Mouse (Mus musculus): ENCODE results near the gene Stpg1. TPM values are rescaled to one million over a fixed set of nuclear protein-coding genes. Genes with fewer than 3 reads are reported as not detected.

Gene Stpg1
- 0.13 and 0.14 TPM in 2 replicates for polyA plus RNA-seq (2014; fragmentation: Nextera tagmentation; extraction: Ambion mirVana)

- peak within 1 kb of the TSS; percentile 69 for H3K9ac ChIP-seq (ENCODE audit: low read depth, low read length)
- H3K4me3 ChIP-seq (ENCODE audit: low read depth, low read length): peak within 1 kb of the TSS; percentile 83
- no peaks in the 10 kb centered on the region for H3K36me3 ChIP-seq (ENCODE audit: control insufficient read depth, insufficient read depth, low read length)
- peak; percentile 88 for ATAC-seq (replicated peaks; ENCODE audit: insufficient number of reproducible peaks, low FRiP score, low TSS enrichment)
- peak within 1 kb of the TSS; percentile 91 for H3K4me2 ChIP-seq
- H3K9me3 ChIP-seq (replicated peaks; ENCODE audit: control insufficient read depth, low read length): no peaks in the 10 kb centered on the region
- H3K27me3 ChIP-seq (ENCODE audit: control insufficient read depth, insufficient read depth, low read length): no peaks in the 10 kb centered on the region; the same call in 1 of the 2 replicates
- 0 out of 2 replicates have a peak within 1 kb of the TSS, but pooled peaks have one; percentile 22 for H3K27ac ChIP-seq (ENCODE audit: low read depth, low read length)
- peaks cover 8% of the 10 kb centered on the region; the same call in 1 of the 2 replicates for H3K4me1 ChIP-seq (ENCODE audit: control insufficient read depth, insufficient read depth, low read length)
- WGBS (ENCODE audit: insufficient replicate concordance): under 1% methylated on average over 53 of the region's 53 CpGs
Measured at GRCm38 (mm10) chr4:135494521-135495396, at the start of gene Stpg1, which contains the start of gene Nipal3. TSS of gene Stpg1 (plus strand) at chr4:135494790. TSS of gene Nipal3 (minus strand) at chr4:135495038.

GRCm38 (mm10) chr4:135451360-135452015, 43.1 kb upstream of the Stpg1 start:
- H3K27me3 ChIP-seq (ENCODE audit: control insufficient read depth, insufficient read depth, low read length): no peaks in the 10 kb centered on the region
- ATAC-seq (replicated peaks; ENCODE audit: insufficient number of reproducible peaks, low FRiP score, low TSS enrichment): no peak
- H3K27ac ChIP-seq (ENCODE audit: low read depth, low read length): 0 out of 2 replicates have a peak overlapping the region, but pooled peaks have one; percentile 41
- H3K4me2 ChIP-seq: peak overlapping the region; percentile 51
- H3K9ac ChIP-seq (ENCODE audit: low read depth, low read length): peak overlapping the region; percentile 52; the same call in 1 of the 2 replicates
- H3K4me1 ChIP-seq (ENCODE audit: control insufficient read depth, insufficient read depth, low read length): peaks cover 14% of the 10 kb centered on the region
- no peaks in the 10 kb centered on the region for H3K9me3 ChIP-seq (replicated peaks; ENCODE audit: control insufficient read depth, low read length)
- H3K36me3 ChIP-seq (ENCODE audit: control insufficient read depth, insufficient read depth, low read length): no peaks in the 10 kb centered on the region
- no peak overlapping the region for H3K4me3 ChIP-seq (ENCODE audit: low read depth, low read length)
- WGBS (ENCODE audit: insufficient replicate concordance): 45% methylated on average over 17 of the region's 18 CpGs

DNA sequence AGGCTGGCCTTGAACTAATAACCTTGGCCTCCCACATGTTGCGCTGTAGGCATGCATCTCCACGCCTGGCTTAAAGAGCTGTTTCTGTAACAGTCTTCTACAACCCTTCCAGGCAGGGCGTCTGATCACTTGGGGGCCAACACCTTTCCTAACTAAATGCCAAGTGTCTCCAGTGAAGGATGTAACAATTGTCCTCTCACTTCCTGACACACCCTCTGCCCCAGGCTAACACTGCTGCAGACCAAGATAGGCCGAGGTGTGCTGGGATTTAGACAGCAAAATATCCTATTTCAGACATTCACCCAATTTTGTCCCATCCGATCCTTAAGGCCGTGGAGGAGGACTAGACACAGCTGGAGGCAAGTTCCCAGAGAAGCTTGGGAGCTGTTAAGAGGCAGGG, 41.4 kb upstream of the Stpg1 start:
- ATAC-seq (replicated peaks; ENCODE audit: insufficient number of reproducible peaks, low FRiP score, low TSS enrichment): no peak
- H3K36me3 ChIP-seq (ENCODE audit: control insufficient read depth, insufficient read depth, low read length): no peaks in the 10 kb centered on the region
- 0 out of 2 replicates have a peak overlapping the region, but pooled peaks have one; percentile 15 for H3K27ac ChIP-seq (ENCODE audit: low read depth, low read length)
- no peaks in the 10 kb centered on the region for H3K9me3 ChIP-seq (replicated peaks; ENCODE audit: control insufficient read depth, low read length)
- no peak overlapping the region for H3K9ac ChIP-seq (ENCODE audit: low read depth, low read length)
- H3K4me3 ChIP-seq (ENCODE audit: low read depth, low read length): no peak overlapping the region
- H3K4me1 ChIP-seq (ENCODE audit: control insufficient read depth, insufficient read depth, low read length): peaks cover 14% of the 10 kb centered on the region
- 64% methylated on average over 6 of the region's 6 CpGs for WGBS (ENCODE audit: insufficient replicate concordance)
- H3K4me2 ChIP-seq: no peak overlapping the region
- H3K27me3 ChIP-seq (ENCODE audit: control insufficient read depth, insufficient read depth, low read length): no peaks in the 10 kb centered on the region

- Histone ChIP-seq H3K4me1 (ENCODE audit: control insufficient read depth, insufficient read depth, low read length) (peaks cover 14% of the 10 kb centered on the region), H3K36me3 (ENCODE audit: control insufficient read depth, insufficient read depth, low read length) (no peaks in the 10 kb centered on the region), H3K4me3 (ENCODE audit: low read depth, low read length) (no peak overlapping the region), H3K9me3 (replicated peaks; ENCODE audit: control insufficient read depth, low read length) (no peaks in the 10 kb centered on the region), H3K9ac (ENCODE audit: low read depth, low read length) (no peak overlapping the region), H3K27ac (ENCODE audit: low read depth, low read length) (0 out of 2 replicates have a peak overlapping the region, but pooled peaks have one; percentile 15), H3K27me3 (ENCODE audit: control insufficient read depth, insufficient read depth, low read length) (no peaks in the 10 kb centered on the region), H3K4me2 (no peak overlapping the region)
- WGBS (ENCODE audit: insufficient replicate concordance): 77% methylated on average over 12 of the region's 12 CpGs
- no peak for ATAC-seq (replicated peaks; ENCODE audit: insufficient number of reproducible peaks, low FRiP score, low TSS enrichment)
Measured at GRCm38 (mm10) chr4:135453572-135453971, 41.0 kb upstream of the Stpg1 start.

DNA sequence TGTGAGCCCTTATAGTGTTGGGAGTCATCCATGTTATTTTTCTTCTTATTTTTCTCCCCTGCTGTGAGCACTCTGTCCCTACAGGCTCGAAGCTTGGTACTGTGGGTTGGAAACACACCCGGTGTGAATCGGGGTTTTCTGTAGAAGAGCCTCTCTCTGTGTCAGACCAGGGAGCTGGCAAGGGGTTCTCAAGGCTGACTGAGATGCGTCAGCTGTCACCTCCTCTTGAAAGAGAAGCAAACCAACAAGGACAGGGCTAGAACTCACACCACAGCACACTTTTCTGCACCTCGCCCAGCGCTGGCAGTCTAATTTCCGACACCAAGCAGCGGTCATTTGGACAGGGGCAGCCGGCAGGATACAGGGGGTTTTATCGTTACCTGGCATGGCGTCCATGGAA, 31.2 kb upstream of the Stpg1 start:
- no peak overlapping the region for H3K4me3 ChIP-seq (ENCODE audit: low read depth, low read length)
- H3K9me3 ChIP-seq (replicated peaks; ENCODE audit: control insufficient read depth, low read length): no peaks in the 10 kb centered on the region
- no peak overlapping the region for H3K9ac ChIP-seq (ENCODE audit: low read depth, low read length)
- WGBS (ENCODE audit: insufficient replicate concordance): 84% methylated on average over 11 of the region's 11 CpGs
- H3K4me2 ChIP-seq: no peak overlapping the region
- no peak overlapping the region for H3K27ac ChIP-seq (ENCODE audit: low read depth, low read length)
- ATAC-seq (replicated peaks; ENCODE audit: insufficient number of reproducible peaks, low FRiP score, low TSS enrichment): no peak
- peaks cover 2% of the 10 kb centered on the region; the same call in 1 of the 2 replicates for H3K36me3 ChIP-seq (ENCODE audit: control insufficient read depth, insufficient read depth, low read length)
- no peaks in the 10 kb centered on the region for H3K27me3 ChIP-seq (ENCODE audit: control insufficient read depth, insufficient read depth, low read length)
- H3K4me1 ChIP-seq (ENCODE audit: control insufficient read depth, insufficient read depth, low read length): no peaks in the 10 kb centered on the region

DNA sequence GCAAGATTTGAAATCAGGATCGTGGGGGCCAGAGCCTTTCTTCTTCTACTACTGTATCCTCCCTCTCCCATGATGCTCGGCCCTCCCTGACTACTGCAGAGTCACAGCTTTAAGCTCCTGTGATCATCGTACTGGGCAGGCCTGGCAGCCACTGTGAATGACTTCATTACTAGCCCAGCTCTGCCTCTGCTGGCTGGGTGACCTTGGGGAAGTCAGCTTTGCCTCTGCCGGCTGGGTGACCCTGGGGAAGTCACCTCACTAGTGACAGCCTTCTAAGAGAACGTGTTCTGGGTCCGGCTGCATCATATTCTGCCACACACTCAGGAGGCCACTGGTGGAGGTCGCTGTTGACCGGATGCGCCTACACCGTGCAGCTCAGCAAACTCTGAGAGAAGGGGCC, 16.7 kb upstream of the Stpg1 start:
- H3K9ac ChIP-seq (ENCODE audit: low read depth, low read length): no peak overlapping the region
- no peaks in the 10 kb centered on the region for H3K9me3 ChIP-seq (replicated peaks; ENCODE audit: control insufficient read depth, low read length)
- no peak overlapping the region for H3K27ac ChIP-seq (ENCODE audit: low read depth, low read length)
- ATAC-seq (replicated peaks; ENCODE audit: insufficient number of reproducible peaks, low FRiP score, low TSS enrichment): no peak
- no peaks in the 10 kb centered on the region for H3K4me1 ChIP-seq (ENCODE audit: control insufficient read depth, insufficient read depth, low read length)
- no peak overlapping the region for H3K4me2 ChIP-seq
- H3K27me3 ChIP-seq (ENCODE audit: control insufficient read depth, insufficient read depth, low read length): peaks cover 3% of the 10 kb centered on the region; the same call in 1 of the 2 replicates
- no peaks in the 10 kb centered on the region for H3K36me3 ChIP-seq (ENCODE audit: control insufficient read depth, insufficient read depth, low read length)
- WGBS (ENCODE audit: insufficient replicate concordance): 78% methylated on average over 10 of the region's 10 CpGs
- H3K4me3 ChIP-seq (ENCODE audit: low read depth, low read length): no peak overlapping the region

- Histone ChIP-seq H3K4me2 (no peak overlapping the region), H3K4me1 (ENCODE audit: control insufficient read depth, insufficient read depth, low read length) (no peaks in the 10 kb centered on the region), H3K27ac (ENCODE audit: low read depth, low read length) (no peak overlapping the region), H3K9me3 (replicated peaks; ENCODE audit: control insufficient read depth, low read length) (no peaks in the 10 kb centered on the region), H3K36me3 (ENCODE audit: control insufficient read depth, insufficient read depth, low read length) (no peaks in the 10 kb centered on the region), H3K4me3 (ENCODE audit: low read depth, low read length) (no peak overlapping the region), H3K9ac (ENCODE audit: low read depth, low read length) (no peak overlapping the region), H3K27me3 (ENCODE audit: control insufficient read depth, insufficient read depth, low read length) (peaks cover 3% of the 10 kb centered on the region; the same call in 1 of the 2 replicates)
- 70% methylated on average over 9 of the region's 9 CpGs for WGBS (ENCODE audit: insufficient replicate concordance)
- 0 out of 2 replicates have a peak, but pooled peaks have one; percentile 31 for ATAC-seq (replicated peaks; ENCODE audit: insufficient number of reproducible peaks, low FRiP score, low TSS enrichment)
Measured at GRCm38 (mm10) chr4:135480370-135480769, 14.2 kb upstream of the Stpg1 start.

GRCm38 (mm10) chr4:135485086-135485485, 9.5 kb upstream of the Stpg1 start:
- Histone ChIP-seq H3K4me3 (ENCODE audit: low read depth, low read length) (no peak overlapping the region), H3K9me3 (replicated peaks; ENCODE audit: control insufficient read depth, low read length) (no peaks in the 10 kb centered on the region), H3K4me2 (no peak overlapping the region), H3K9ac (ENCODE audit: low read depth, low read length) (no peak overlapping the region), H3K36me3 (ENCODE audit: control insufficient read depth, insufficient read depth, low read length) (no peaks in the 10 kb centered on the region), H3K4me1 (ENCODE audit: control insufficient read depth, insufficient read depth, low read length) (no peaks in the 10 kb centered on the region), H3K27ac (ENCODE audit: low read depth, low read length) (no peak overlapping the region), H3K27me3 (ENCODE audit: control insufficient read depth, insufficient read depth, low read length) (peaks cover 3% of the 10 kb centered on the region; the same call in 1 of the 2 replicates)
- 79% methylated on average over 10 of the region's 10 CpGs for WGBS (ENCODE audit: insufficient replicate concordance)
- ATAC-seq (replicated peaks; ENCODE audit: insufficient number of reproducible peaks, low FRiP score, low TSS enrichment): no peak

Data from heart, embryonic 11.5 days (tissue).